Mouse (Mus musculus): ENCODE data around the gene Fam181a.

Fam181a gene

DNA sequence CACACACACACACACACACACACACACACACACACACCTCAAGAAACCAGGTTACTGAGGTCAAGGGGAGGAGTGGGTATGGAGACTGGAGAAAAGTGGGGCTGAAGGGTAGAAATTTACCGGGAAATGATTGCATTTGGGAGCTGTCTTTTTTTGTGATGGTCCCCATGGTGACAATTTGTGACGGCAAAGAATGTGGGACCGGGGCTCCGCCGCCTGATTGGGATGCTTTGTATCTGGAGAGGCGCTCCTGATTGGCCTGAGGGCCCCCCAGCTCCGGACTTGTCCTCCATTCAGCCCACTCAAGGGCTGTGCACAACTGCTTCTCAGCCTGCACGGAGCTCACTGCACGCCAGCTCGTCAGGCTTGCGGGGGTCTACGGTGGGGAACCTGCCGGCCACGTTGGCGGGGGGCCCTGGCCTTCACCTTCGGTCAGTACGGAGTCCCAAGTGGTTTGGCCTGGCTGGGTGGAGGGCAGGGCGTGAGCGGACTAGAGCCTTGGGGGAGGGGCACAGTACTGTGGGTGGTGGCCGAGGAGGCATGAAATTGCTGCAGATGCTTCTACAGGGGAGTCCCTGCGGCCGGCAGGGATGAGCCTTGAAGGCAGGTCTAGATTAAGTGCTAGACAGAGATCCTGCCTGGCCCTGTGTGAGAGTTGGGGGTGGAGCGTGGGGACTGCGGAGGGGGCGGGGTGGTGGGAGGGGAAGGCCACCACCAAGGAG is 4.0 kb downstream of the Fam181a start:
- peak; percentile 25 for DNase-seq (ENCODE audit: low read depth, low spot score)

- DNase-seq (ENCODE audit: low read depth, low spot score), result no peak
Observed at GRCm38 (mm10) chr12:103315831-103316545, 5.2 kb downstream of the Fam181a start.

GRCm38 (mm10) chr12:103322801-103323200 is 12.0 kb downstream of the Fam181a start:
- DNase-seq (ENCODE audit: low read depth, low spot score), result peak; percentile 39

GRCm38 (mm10) chr12:103325156-103325857 is 14.5 kb downstream of the Fam181a start:
- DNase-seq (ENCODE audit: low read depth, low spot score), result peak; percentile 96

DNA sequence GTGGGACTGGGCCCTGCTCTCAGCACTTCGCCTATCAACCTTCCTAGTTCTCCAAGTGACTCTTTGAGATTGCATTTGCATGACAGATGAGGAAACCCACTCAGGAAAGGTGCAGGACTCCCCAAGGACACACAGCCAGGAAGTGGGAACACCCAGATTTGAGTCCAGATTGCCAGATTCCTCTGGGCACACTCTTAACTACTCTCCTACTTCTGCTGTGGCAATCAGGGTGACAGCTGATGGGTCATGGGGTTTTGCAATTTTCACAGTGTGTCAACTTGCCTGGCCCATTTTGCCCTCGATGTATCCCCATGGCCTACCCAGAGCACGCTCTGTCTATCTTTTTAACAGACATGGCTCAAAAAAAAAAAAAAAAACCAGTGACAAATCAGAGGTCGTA is 15.8 kb downstream of the Fam181a start:
- DNase-seq (ENCODE audit: low read depth, low spot score), result peak; percentile 43

DNA sequence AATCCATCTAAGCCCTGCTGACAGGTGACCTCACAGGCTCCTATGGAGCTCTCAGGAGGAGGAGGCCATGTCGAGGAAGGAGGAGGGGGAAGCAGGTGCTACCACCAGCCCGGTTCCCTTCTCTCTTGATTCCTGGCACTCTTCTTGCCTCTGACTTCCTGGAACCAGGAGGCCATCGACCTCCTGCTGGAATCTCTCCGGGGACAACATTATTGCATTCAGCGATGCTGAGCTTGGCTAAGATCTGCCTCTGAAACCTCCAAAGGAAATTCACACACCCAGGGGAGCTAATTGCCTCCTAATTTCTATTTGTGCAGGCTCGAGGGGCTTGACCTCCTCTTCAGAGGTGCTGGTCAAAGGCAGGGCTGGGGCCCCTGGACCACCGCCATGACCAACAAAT is 16.3 kb downstream of the Fam181a start:
- no peak for DNase-seq (ENCODE audit: low read depth, low spot score)

- peak; percentile 25 for DNase-seq (ENCODE audit: low read depth, low spot score)
Observed at GRCm38 (mm10) chr12:103328448-103329191, 17.8 kb downstream of the Fam181a start.

GRCm38 (mm10) chr12:103331491-103331890 is 20.7 kb downstream of the Fam181a start:
- DNase-seq (ENCODE audit: low read depth, low spot score), result no peak

- DNase-seq (ENCODE audit: low read depth, low spot score), result no peak
Observed at GRCm38 (mm10) chr12:103332879-103333278, 22.1 kb downstream of the Fam181a start.

DNA sequence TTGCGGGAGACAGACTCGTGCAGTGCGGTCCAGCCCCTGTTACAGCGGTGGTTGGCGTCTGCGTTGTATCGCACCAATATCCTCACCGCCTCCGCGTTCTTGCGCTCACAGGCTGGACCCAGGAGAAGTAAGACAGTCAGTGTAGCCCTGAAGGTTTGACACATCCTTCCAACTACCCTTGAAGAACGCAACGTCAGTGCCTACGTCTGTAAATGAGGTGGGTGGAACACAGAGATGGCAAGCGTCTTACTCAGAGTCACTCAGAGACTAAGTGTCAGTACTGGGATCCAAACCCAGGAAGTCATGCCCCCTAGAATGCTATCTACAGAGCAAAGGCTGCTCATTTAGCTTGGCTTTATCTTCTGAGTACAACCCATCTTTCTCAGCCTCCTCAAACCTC is 22.7 kb downstream of the Fam181a start:
- no peak for DNase-seq (ENCODE audit: low read depth, low spot score)

GRCm38 (mm10) chr12:103336766-103337165 is 26.0 kb downstream of the Fam181a start:
- DNase-seq (ENCODE audit: low read depth, low spot score), result no peak

- DNase-seq (ENCODE audit: low read depth, low spot score), result no peak
Observed at GRCm38 (mm10) chr12:103338162-103338798, 27.5 kb downstream of the Fam181a start.

GRCm38 (mm10) chr12:103341212-103341611 is 30.4 kb downstream of the Fam181a start:
- no peak for DNase-seq (ENCODE audit: low read depth, low spot score)

DNA sequence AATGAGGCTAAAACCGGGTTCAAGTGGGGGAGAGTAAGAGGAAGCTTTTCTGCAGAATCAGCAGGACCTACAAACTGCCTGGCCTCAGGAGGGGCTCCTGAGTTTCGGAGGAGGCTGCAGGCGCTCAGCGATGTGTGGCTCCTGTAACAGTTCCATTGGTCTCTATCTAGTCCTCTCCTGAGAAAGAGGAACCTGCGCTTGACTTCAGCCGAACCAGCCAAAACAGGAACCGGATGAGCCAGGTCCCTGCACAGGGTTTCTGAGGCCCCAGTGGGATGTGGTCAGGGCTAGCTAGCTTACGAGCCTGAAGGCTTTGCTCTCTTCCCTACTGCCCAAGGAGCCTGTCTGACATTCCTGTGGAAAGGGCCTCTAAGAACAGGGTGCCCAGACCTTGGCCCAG is 32.7 kb downstream of the Fam181a start:
- DNase-seq (ENCODE audit: low read depth, low spot score), result no peak

- no peak for DNase-seq (ENCODE audit: low read depth, low spot score)
Observed at GRCm38 (mm10) chr12:103344934-103345333, 34.2 kb downstream of the Fam181a start.

- DNase-seq (ENCODE audit: low read depth, low spot score), result no peak
Observed at GRCm38 (mm10) chr12:103346945-103347344, 36.2 kb downstream of the Fam181a start.

DNA sequence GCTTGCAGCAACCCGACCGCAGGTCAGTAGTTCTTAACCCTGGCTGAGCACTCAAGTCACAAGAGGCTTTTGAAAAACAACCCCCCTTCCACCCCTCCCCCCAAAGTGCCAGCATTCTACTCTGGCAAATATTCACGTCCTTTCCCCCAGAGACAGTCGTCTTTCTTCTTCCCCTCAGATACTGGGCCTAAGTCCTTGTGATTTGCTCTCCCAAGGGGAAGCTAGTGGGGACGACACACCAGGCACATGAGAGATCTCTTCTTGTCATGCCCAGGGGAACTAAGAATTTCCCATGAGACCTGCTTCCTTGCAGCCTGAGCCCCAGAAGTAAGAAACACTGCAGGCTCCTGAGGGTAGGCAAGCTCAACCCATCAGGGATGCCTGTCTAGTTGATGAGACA is 36.6 kb downstream of the Fam181a start:
- DNase-seq (ENCODE audit: low read depth, low spot score), result no peak

- DNase-seq (ENCODE audit: low read depth, low spot score), result peak; percentile 77
Observed at GRCm38 (mm10) chr12:103348506-103348905, 37.7 kb downstream of the Fam181a start.

DNA sequence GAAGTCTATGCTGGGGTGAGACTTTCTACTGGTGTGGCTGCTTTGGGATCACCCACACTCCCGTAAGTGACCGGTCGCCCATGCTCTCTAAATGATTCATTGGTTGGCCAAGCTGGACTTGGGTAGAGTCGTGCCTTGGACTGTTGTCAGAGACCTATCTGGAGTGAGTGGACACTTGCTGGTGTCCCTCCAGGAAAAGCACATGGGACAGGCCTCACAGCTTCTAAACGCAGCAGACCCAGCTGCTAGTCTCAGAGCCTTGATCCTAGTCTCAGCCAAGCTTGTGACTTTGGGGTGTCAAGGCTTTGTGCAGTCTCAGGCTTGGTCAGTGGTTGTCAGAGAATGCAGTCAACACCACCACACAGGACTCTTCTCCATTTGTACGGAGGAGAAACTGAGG is 42.0 kb downstream of the Fam181a start:
- no peak for DNase-seq (ENCODE audit: low read depth, low spot score)

GRCm38 (mm10) chr12:103353538-103353937 is 42.8 kb downstream of the Fam181a start:
- no peak for DNase-seq (ENCODE audit: low read depth, low spot score)

GRCm38 (mm10) chr12:103355746-103356414 is 45.1 kb downstream of the Fam181a start, which contains the start of gene Asb2:
Gene Asb2, minus strand, starts transcription at chr12:103356001.
- DNase-seq (ENCODE audit: low read depth, low spot score), result no peak
